Mouse (Mus musculus): Measurements from ENCODE around the gene Enpp1.

Enpp1 gene

DNA sequence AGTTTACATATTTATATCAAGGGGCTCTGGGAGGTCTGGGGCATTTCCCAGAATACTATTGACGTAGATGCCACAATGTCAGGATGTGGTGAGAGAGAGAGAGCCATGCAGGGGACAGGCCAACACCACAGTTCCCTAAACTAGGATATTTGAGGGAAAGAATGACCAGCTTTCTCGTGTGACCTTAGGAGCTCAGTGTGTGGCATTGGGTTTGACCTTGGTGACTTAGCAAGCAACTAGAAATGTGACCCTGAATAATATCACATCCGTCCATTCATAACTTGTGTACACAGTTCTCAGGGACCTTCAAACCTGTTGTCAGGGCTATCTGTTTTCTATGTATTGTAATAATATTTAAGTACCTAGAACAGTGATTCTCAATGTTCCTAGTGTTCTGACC lies 102.8 kb downstream of the Enpp1 start:
- H3K36me3 ChIP-seq (ENCODE audit: control insufficient read depth, insufficient read depth, low read length, poor library complexity, severe bottlenecking), result no peaks in the 10 kb centered on the region
- H3K27me3 ChIP-seq (ENCODE audit: control insufficient read depth, insufficient read depth, low read length, poor library complexity, severe bottlenecking), result no peaks in the 10 kb centered on the region
- DNase-seq (ENCODE audit: low read depth, low spot score), result no peak

DNA sequence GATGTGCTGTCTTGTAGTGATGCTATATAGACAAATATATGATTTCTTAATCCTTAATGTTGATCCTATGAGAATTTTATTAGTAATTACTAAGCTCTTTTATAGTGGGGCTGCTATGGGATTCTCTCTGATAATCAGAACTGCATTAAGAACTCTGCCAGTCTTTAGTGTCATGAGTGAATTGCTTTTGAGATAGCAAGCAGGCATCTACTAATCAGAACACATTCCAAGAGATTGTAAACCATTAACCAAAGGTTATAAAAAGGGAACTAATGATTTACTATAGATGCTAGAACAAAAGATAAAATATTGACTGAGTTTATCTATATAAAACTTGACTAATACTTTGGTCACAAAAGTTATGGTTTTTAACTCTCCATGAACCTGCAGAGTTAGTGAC lies 108.2 kb downstream of the Enpp1 start:
- H3K36me3 ChIP-seq (ENCODE audit: control insufficient read depth, insufficient read depth, low read length, poor library complexity, severe bottlenecking), result no peaks in the 10 kb centered on the region
- DNase-seq (ENCODE audit: low read depth, low spot score), result no peak
- H3K27me3 ChIP-seq (ENCODE audit: control insufficient read depth, insufficient read depth, low read length, poor library complexity, severe bottlenecking), result no peaks in the 10 kb centered on the region

- H3K27me3 ChIP-seq (ENCODE audit: control insufficient read depth, insufficient read depth, low read length, poor library complexity, severe bottlenecking), result no peaks in the 10 kb centered on the region
- no peak for DNase-seq (ENCODE audit: low read depth, low spot score)
- no peaks in the 10 kb centered on the region for H3K36me3 ChIP-seq (ENCODE audit: control insufficient read depth, insufficient read depth, low read length, poor library complexity, severe bottlenecking)
These were observed 108.9 kb downstream of the Enpp1 start for GRCm38 (mm10) chr10:24603035-24603434.

DNA sequence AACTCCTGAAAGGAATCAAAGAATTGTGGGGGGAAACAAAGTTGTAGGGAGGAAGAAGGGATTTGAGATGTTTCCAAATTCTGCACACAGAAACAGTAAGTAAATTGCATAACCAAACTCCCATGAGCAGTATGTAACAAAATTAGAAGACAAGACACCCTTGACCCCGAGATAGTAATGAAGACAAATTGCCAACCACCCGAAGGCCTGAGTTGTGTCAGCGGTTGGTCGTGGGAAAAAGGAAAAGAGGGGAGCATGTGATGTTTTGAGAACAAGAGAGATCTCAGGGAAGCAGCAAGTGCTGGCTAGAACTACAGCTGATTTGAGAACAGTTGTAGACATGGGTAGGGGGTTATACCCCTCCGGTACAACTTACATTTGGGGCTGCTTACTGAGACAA lies 112.2 kb downstream of the Enpp1 start:
- H3K27me3 ChIP-seq (ENCODE audit: control insufficient read depth, insufficient read depth, low read length, poor library complexity, severe bottlenecking), result no peaks in the 10 kb centered on the region
- DNase-seq (ENCODE audit: low read depth, low spot score), result no peak
- H3K36me3 ChIP-seq (ENCODE audit: control insufficient read depth, insufficient read depth, low read length, poor library complexity, severe bottlenecking), result no peaks in the 10 kb centered on the region

GRCm38 (mm10) chr10:24598693-24599092 lies 113.3 kb downstream of the Enpp1 start:
- no peak for DNase-seq (ENCODE audit: low read depth, low spot score)
- Histone ChIP-seq H3K36me3 (ENCODE audit: control insufficient read depth, insufficient read depth, low read length, poor library complexity, severe bottlenecking) (no peaks in the 10 kb centered on the region), H3K27me3 (ENCODE audit: control insufficient read depth, insufficient read depth, low read length, poor library complexity, severe bottlenecking) (no peaks in the 10 kb centered on the region)

- no peaks in the 10 kb centered on the region for H3K27me3 ChIP-seq (ENCODE audit: control insufficient read depth, insufficient read depth, low read length, poor library complexity, severe bottlenecking)
- no peak for DNase-seq (ENCODE audit: low read depth, low spot score)
These were observed 114.2 kb downstream of the Enpp1 start for GRCm38 (mm10) chr10:24597789-24598188.

GRCm38 (mm10) chr10:24596869-24597339 lies 115.1 kb downstream of the Enpp1 start:
- Histone ChIP-seq H3K27me3 (ENCODE audit: control insufficient read depth, insufficient read depth, low read length, poor library complexity, severe bottlenecking) (no peaks in the 10 kb centered on the region), H3K36me3 (ENCODE audit: control insufficient read depth, insufficient read depth, low read length, poor library complexity, severe bottlenecking) (no peaks in the 10 kb centered on the region)
- DNase-seq (ENCODE audit: low read depth, low spot score), result no peak

More at GRCm38 (mm10) chr10:24597789-24598188, 114.2 kb downstream of the Enpp1 start:
- H3K36me3 ChIP-seq (ENCODE audit: control insufficient read depth, insufficient read depth, low read length, poor library complexity, severe bottlenecking), result no peaks in the 10 kb centered on the region

- no peak for DNase-seq (ENCODE audit: low read depth, low spot score)
- no peaks in the 10 kb centered on the region for H3K27me3 ChIP-seq (ENCODE audit: control insufficient read depth, insufficient read depth, low read length, poor library complexity, severe bottlenecking)
- no peaks in the 10 kb centered on the region for H3K36me3 ChIP-seq (ENCODE audit: control insufficient read depth, insufficient read depth, low read length, poor library complexity, severe bottlenecking)
These were observed 115.7 kb downstream of the Enpp1 start for GRCm38 (mm10) chr10:24596003-24596868.

DNA sequence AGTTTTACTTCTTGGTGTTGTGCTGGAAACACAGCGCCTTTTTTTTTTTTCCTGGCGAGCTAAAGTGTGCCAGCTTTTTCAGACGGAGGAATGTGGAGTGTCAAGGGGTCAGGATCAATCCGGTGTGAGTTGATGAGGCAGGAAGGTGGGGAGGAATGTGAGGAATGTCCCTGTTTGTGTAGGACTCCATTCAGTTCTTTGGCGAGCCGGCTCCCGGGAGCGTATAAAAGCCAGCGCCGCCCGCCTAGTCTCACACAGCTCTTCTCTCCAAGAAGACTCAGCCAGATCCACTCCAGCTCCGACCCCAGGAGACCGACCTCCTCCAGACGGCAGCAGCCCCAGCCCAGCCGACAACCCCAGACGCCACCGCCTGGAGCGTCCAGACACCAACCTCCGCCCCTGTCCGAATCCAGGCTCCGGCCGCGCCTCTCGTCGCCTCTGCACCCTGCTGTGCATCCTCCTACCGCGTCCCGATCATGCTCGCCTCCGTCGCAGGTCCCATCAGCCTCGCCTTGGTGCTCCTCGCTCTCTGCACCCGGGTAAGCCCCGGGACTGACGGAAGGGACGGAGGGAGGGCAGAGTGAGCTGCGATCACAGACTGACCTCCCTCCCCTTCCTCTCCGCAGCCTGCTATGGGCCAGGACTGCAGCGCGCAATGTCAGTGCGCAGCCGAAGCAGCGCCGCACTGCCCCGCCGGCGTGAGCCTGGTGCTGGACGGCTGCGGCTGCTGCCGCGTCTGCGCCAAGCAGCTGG lies 116.5 kb downstream of the Enpp1 start, which contains the start of gene Ccn2:
Gene Ccn2, plus strand, starts transcription at position 193 of the 753 bp plus-strand sequence.
- no peak for DNase-seq (ENCODE audit: low read depth, low spot score)
- Histone ChIP-seq H3K36me3 (ENCODE audit: control insufficient read depth, insufficient read depth, low read length, poor library complexity, severe bottlenecking) (no peaks in the 10 kb centered on the region), H3K27me3 (ENCODE audit: control insufficient read depth, insufficient read depth, low read length, poor library complexity, severe bottlenecking) (no peaks in the 10 kb centered on the region)

DNA sequence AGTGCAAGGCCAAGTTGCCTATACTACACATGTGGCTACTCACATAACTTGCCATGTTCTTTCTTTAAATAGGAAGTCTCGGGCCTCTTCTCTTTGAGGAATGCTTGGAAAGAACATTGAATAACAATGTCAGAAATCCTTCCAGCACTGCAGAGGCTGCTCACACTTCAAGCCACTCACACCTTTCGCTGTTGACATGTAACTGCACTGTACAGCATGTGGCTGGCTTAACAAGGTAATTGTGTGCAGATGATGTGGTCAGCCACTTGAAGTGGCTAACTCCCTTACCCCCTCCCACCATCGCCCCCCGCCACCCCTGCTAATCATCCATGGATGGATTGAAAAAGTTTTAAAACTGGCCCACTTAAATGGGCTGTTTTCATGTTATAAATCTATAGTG lies 118.4 kb downstream of the Enpp1 start:
- Histone ChIP-seq H3K27me3 (ENCODE audit: control insufficient read depth, insufficient read depth, low read length, poor library complexity, severe bottlenecking) (no peaks in the 10 kb centered on the region), H3K36me3 (ENCODE audit: control insufficient read depth, insufficient read depth, low read length, poor library complexity, severe bottlenecking) (no peaks in the 10 kb centered on the region)
- no peak for DNase-seq (ENCODE audit: low read depth, low spot score)

- no peaks in the 10 kb centered on the region for H3K36me3 ChIP-seq (ENCODE audit: control insufficient read depth, insufficient read depth, low read length, poor library complexity, severe bottlenecking)
- DNase-seq (ENCODE audit: low read depth, low spot score), result no peak
These were observed 119.0 kb downstream of the Enpp1 start for GRCm38 (mm10) chr10:24592969-24593368.

DNA sequence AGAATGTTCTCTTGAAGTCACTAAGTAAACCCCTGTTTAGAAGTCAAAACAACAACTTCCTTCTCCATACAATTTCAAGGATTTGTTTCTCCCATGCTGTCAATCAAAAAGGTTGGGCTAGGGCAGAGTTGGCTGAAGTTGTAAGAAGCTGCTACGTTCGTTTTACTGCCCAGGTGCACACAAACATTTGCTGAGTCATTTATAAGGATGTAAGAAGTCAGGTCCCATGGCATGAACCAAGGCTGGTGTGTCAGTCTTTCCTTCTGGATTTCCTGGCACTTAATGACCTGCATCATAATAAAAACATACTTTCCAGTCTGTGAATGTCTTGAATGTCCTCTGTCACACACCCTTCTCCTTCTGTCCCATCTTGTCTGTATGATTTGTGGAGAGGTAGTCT lies 119.6 kb downstream of the Enpp1 start:
- Histone ChIP-seq H3K36me3 (ENCODE audit: control insufficient read depth, insufficient read depth, low read length, poor library complexity, severe bottlenecking) (no peaks in the 10 kb centered on the region), H3K27me3 (ENCODE audit: control insufficient read depth, insufficient read depth, low read length, poor library complexity, severe bottlenecking) (no peaks in the 10 kb centered on the region)
- no peak for DNase-seq (ENCODE audit: low read depth, low spot score)

More at GRCm38 (mm10) chr10:24592969-24593368, 119.0 kb downstream of the Enpp1 start:
- H3K27me3 ChIP-seq (ENCODE audit: control insufficient read depth, insufficient read depth, low read length, poor library complexity, severe bottlenecking), result no peaks in the 10 kb centered on the region

DNA sequence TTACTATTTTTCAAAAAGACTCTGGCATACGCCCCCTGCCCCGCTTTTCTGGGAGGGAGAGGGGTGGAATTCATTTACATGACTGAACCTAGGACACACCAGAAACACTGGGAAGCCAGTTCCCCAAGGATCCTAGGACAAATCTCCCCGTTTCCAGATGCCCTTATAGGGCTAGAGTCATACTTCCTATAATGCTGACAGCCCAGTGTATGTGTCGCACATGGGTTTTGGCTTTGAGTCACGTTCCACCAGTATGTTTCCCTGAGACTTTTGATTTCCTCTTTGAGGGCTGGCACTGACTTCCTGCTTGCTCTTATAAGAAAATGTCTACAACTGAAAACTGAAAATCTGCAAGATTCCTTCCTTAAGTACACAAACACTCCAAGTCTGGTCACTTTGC lies 120.2 kb downstream of the Enpp1 start:
- H3K27me3 ChIP-seq (ENCODE audit: control insufficient read depth, insufficient read depth, low read length, poor library complexity, severe bottlenecking), result no peaks in the 10 kb centered on the region
- DNase-seq (ENCODE audit: low read depth, low spot score), result no peak
- H3K36me3 ChIP-seq (ENCODE audit: control insufficient read depth, insufficient read depth, low read length, poor library complexity, severe bottlenecking), result no peaks in the 10 kb centered on the region

DNA sequence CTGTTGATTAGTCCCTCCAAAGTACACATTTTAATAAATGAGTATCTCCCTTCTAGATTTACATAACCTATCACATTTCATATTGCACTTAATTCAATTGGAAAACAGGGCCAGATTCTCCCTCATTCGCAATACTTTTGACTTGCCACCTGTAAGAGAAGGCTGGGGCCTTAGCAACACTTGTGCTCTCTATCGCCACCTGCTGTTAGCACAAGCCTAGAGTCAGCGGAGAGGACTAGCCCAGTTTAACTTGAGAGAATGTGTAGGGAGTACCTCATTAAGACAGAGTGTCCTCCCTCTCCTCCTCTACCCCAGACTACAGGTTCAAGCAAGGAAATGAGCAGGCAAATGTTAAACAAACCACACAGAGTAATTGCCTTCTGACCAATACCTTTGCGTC lies 120.8 kb downstream of the Enpp1 start:
- Histone ChIP-seq H3K27me3 (ENCODE audit: control insufficient read depth, insufficient read depth, low read length, poor library complexity, severe bottlenecking) (no peaks in the 10 kb centered on the region), H3K36me3 (ENCODE audit: control insufficient read depth, insufficient read depth, low read length, poor library complexity, severe bottlenecking) (no peaks in the 10 kb centered on the region)
- DNase-seq (ENCODE audit: low read depth, low spot score), result peak; percentile 66

- no peak for DNase-seq (ENCODE audit: low read depth, low spot score)
- Histone ChIP-seq H3K27me3 (ENCODE audit: control insufficient read depth, insufficient read depth, low read length, poor library complexity, severe bottlenecking) (no peaks in the 10 kb centered on the region), H3K36me3 (ENCODE audit: control insufficient read depth, insufficient read depth, low read length, poor library complexity, severe bottlenecking) (no peaks in the 10 kb centered on the region)
These were observed 121.4 kb downstream of the Enpp1 start for GRCm38 (mm10) chr10:24590546-24590945.

All from splenic B cell, adult 2 months (primary cell).